Mouse (Mus musculus) spleen, adult 2 months (tissue): ENCODE measurements around the gene Jaml. TPM values are rescaled to one million over a fixed set of nuclear protein-coding genes. Genes with fewer than 3 reads are reported as not detected.

Source experiments
- DNase-seq, 2 experiments: peaks; one replicate each; pipeline versions ENCODE4 v3.0.0 to v3.0.0-alpha.2; 2012 to 2021; ENCODE audit warnings: low spot score in 2 of 2, low read depth in 1 of 2
- H3K27ac ChIP-seq: fragments of 200-500 bp; 2 replicates; pipeline ENCODE4 v1.5.1; 2012; ENCODE audit warnings: low read length, inconsistent platforms; ENCODE audit not compliant: insufficient read depth
- H3K27me3 ChIP-seq: fragments of 200-500 bp; 2 replicates; pipeline ENCODE4 v1.6.1; 2012; ENCODE audit warnings: mild to moderate bottlenecking, moderate library complexity, low read length, inconsistent platforms; ENCODE audit not compliant: control insufficient read depth, insufficient read depth
- H3K36me3 ChIP-seq: fragments of 200-500 bp; 2 replicates; pipeline ENCODE4 v1.6.1; 2012; ENCODE audit warnings: mild to moderate bottlenecking, low read length, inconsistent platforms; ENCODE audit not compliant: control insufficient read depth, insufficient read depth
- H3K4me1 ChIP-seq: fragments of 200-500 bp; 2 replicates; pipeline ENCODE4 v1.6.1; 2011; ENCODE audit warnings: inconsistent platforms; ENCODE audit not compliant: control insufficient read depth, insufficient read depth, insufficient read length
- H3K4me3 ChIP-seq: fragments of 200-500 bp; 2 replicates; pipeline ENCODE4 v1.5.1; 2011; ENCODE audit warnings: mild to moderate bottlenecking, inconsistent platforms; ENCODE audit not compliant: insufficient read depth, insufficient read length; ENCODE audit errors: extremely low read depth
- CTCF ChIP-seq: fragments of 200-500 bp; IDR thresholded peaks from 2 replicates; pipeline ENCODE4 v1.5.1; 2011; ENCODE audit warnings: mild to moderate bottlenecking, inconsistent platforms; ENCODE audit not compliant: insufficient read depth, insufficient read length, insufficient replicate concordance; ENCODE audit errors: extremely low read depth
- POLR2A ChIP-seq: fragments of 200-500 bp; IDR thresholded peaks from 2 replicates; pipeline ENCODE4 v1.6.1; 2011; ENCODE audit warnings: low read depth, low read length, inconsistent platforms
- WGBS: fragments of 180-500 bp; shearing (Covaris S2); methylation state at CpG from one replicate; pipeline ENCODE4 v1.1.7; 2018; 5-methylcytosine and 5-hydroxymethylcytosine counted together
- polyA plus RNA-seq: library from polyadenylated mRNA; depleted of rRNA; stranded (reverse); fragments of >200 nt; gene quantifications from 2 replicates; pipeline ENCODE4 v1.2.3, GENCODE M21; 2012; rRNA removed

Gene Jaml
- polyA plus RNA-seq, 1 experiment = 2.8 TPM

GRCm38 (mm10) chr9:45145533-45146266, 66.7 kb downstream of the Jaml start:
- Histone ChIP-seq H3K4me3 (peak overlapping the region; percentile 45), H3K27me3 (no peaks in the 10 kb centered on the region), H3K27ac (no peak overlapping the region), H3K36me3 (no peaks in the 10 kb centered on the region), H3K4me1 (no peaks in the 10 kb centered on the region; the same call in 1 of the 2 replicates)
- no peak for TF ChIP-seq CTCF
- TF ChIP-seq POLR2A = no peak
- 11% methylated on average over 27 of the region's 27 CpGs for WGBS
- no peak for DNase-seq

- Histone ChIP-seq H3K4me1 (no peaks in the 10 kb centered on the region; the same call in 1 of the 2 replicates), H3K4me3 (peak overlapping the region; percentile 45), H3K36me3 (no peaks in the 10 kb centered on the region), H3K27ac (no peak overlapping the region), H3K27me3 (no peaks in the 10 kb centered on the region)
- DNase-seq = peak; percentile 53 to 71
- WGBS = under 1% methylated on average over 5 of the region's 5 CpGs
- TF ChIP-seq CTCF (peak; percentile 56; the same call in 1 of the 2 replicates), POLR2A (no peak)
Observed at GRCm38 (mm10) chr9:45146267-45146597, 67.2 kb downstream of the Jaml start.

GRCm38 (mm10) chr9:45150933-45151332, 72.0 kb downstream of the Jaml start:
- H3K4me3 ChIP-seq = no peak overlapping the region
- TF ChIP-seq POLR2A (no peak), CTCF (no peak)
- 68% methylated on average over 1 of the region's 1 CpGs for WGBS
- no peaks in the 10 kb centered on the region for H3K36me3 ChIP-seq
- no peak overlapping the region for H3K27ac ChIP-seq
- no peaks in the 10 kb centered on the region; the same call in 1 of the 2 replicates for H3K4me1 ChIP-seq
- H3K27me3 ChIP-seq = no peaks in the 10 kb centered on the region
- DNase-seq = no peak

- no peaks in the 10 kb centered on the region for H3K4me1 ChIP-seq
- DNase-seq = no peak
- TF ChIP-seq POLR2A (no peak), CTCF (no peak)
- no peak overlapping the region for H3K27ac ChIP-seq
- WGBS = 77% methylated on average over 7 of the region's 7 CpGs
- no peaks in the 10 kb centered on the region for H3K36me3 ChIP-seq
- no peak overlapping the region for H3K4me3 ChIP-seq
- H3K27me3 ChIP-seq = no peaks in the 10 kb centered on the region
Observed at GRCm38 (mm10) chr9:45153361-45153760, 74.4 kb downstream of the Jaml start.

Other genes starting within 250 kb of the Jaml start
- gene Kmt2a, start 197.9 kb upstream of the Jaml start, polyA plus RNA-seq = 36.8 and 38.4 TPM in 2 replicates
- 65.8 and 79.4 TPM in 2 replicates for gene Atp5l, start 158.4 kb upstream of the Jaml start, polyA plus RNA-seq
- 6.5 and 9.5 TPM in 2 replicates for gene Ube4a, start 113.6 kb upstream of the Jaml start, polyA plus RNA-seq
- 12.8 and 14.5 TPM in 2 replicates for gene Cd3g, start 98.8 kb upstream of the Jaml start, polyA plus RNA-seq
- 19.6 and 24.0 TPM in 2 replicates for gene Cd3d, start 97.4 kb upstream of the Jaml start, polyA plus RNA-seq
- 42.8 and 44.8 TPM in 2 replicates for gene Cd3e, start 69.6 kb upstream of the Jaml start, polyA plus RNA-seq
- 0.49 TPM in 2 replicates for gene Mpzl2, start 39.4 kb upstream of the Jaml start, polyA plus RNA-seq
- 1.7 and 2.2 TPM in 2 replicates for gene Mpzl3, start 24.0 kb upstream of the Jaml start, polyA plus RNA-seq
- gene Scn2b, start 38.6 kb downstream of the Jaml start, polyA plus RNA-seq = 0.97 and 1.8 TPM in 2 replicates
- gene Scn4b, start 59.2 kb downstream of the Jaml start, polyA plus RNA-seq = 0.47 and 0.91 TPM in 2 replicates
- gene BC049352, start 102.8 kb downstream of the Jaml start, polyA plus RNA-seq = 0.37 and 0.45 TPM in 2 replicates
- gene Tmprss4, start 124.9 kb downstream of the Jaml start, polyA plus RNA-seq = 0.33 and 0.52 TPM in 2 replicates
- gene Il10ra, start 190.0 kb downstream of the Jaml start, polyA plus RNA-seq = 60.6 and 65.1 TPM in 2 replicates
- gene Tmprss13, start 239.9 kb downstream of the Jaml start, polyA plus RNA-seq = 0.20 and 0.25 TPM in 2 replicates